Mouse (Mus musculus): Measurements from ENCODE around the gene Dpp4.

- TF ChIP-seq POLR2A (IDR thresholded peaks at IDR 0.05; ENCODE audit: extremely low read depth, insufficient read depth, low read length): no peak
- TF ChIP-seq CTCF (IDR thresholded peaks at IDR 0.05; ENCODE audit: low read depth, low read length): no peak
These were observed 28.8 kb downstream of the Dpp4 start for GRCm38 (mm10) chr2:62383196-62383595.

Data from liver, adult 2 months (tissue).